Mouse (Mus musculus) left cerebral cortex, postnatal 10 days (tissue): ENCODE results near the gene Nkx6-1. TPM values are rescaled to one million over a fixed set of nuclear protein-coding genes. Genes with fewer than 3 reads are reported as not detected.

Experiments
- DNase-seq, 2 experiments: peaks; one replicate each; pipeline ENCODE4 v3.0.0; 2021 to 2022; ENCODE audit warnings: low spot score in 2 of 2, mixed read lengths in 1 of 2; ENCODE audit errors: extremely low spot score in 1 of 2
- intact Hi-C: fragments of 180-260 bp; cut with DNase I; formaldehyde crosslinking; loops from one replicate; pipeline ENCODE4 v1.15.1; 2025
- total RNA-seq, 2 experiments: library from RNA; stranded (reverse); gene quantifications; 2 replicates each; pipeline ENCODE4 v1.2.3; 2021

Gene Nkx6-1
- total RNA-seq, result under 1 TPM; 0.28 to 0.36 TPM

GRCm38 (mm10) chr5:101664945-101665615 lies at the start of gene Nkx6-1:
Gene Nkx6-1, minus strand, starts transcription at chr5:101664996.
- DNase-seq, result peak in 1 of 2 experiments; percentile 79
- intact Hi-C loops, result loop anchor here (5.0 kb wide), 1 partner anchor 298 kb away; no protein-coding TSS in a partner anchor

GRCm38 (mm10) chr5:101713064-101713613 lies 48.3 kb upstream of the Nkx6-1 start:
- intact Hi-C loops, result no loop called here
- no peak for DNase-seq

- no peak for DNase-seq
- intact Hi-C loops, result no loop called here
Observed at GRCm38 (mm10) chr5:101703374-101704260, 38.8 kb upstream of the Nkx6-1 start.

- no peak for DNase-seq
- intact Hi-C loops, result no loop called here
Observed at GRCm38 (mm10) chr5:101702636-101703035, 37.8 kb upstream of the Nkx6-1 start.

- DNase-seq, result peak in 1 of 2 experiments; percentile 3
- intact Hi-C loops, result no loop called here
Observed at GRCm38 (mm10) chr5:101700607-101701006, 35.8 kb upstream of the Nkx6-1 start.

- intact Hi-C loops, result no loop called here
- DNase-seq, result peak in 1 of 2 experiments; percentile 30
Observed at GRCm38 (mm10) chr5:101688581-101688980, 23.8 kb upstream of the Nkx6-1 start.

- intact Hi-C loops, result no loop called here
- DNase-seq, result no peak
Observed at GRCm38 (mm10) chr5:101683340-101683739, 18.5 kb upstream of the Nkx6-1 start.

- intact Hi-C loops, result no loop called here
Observed at GRCm38 (mm10) chr5:101680338-101680737, 15.5 kb upstream of the Nkx6-1 start.

GRCm38 (mm10) chr5:101669381-101669780 lies 4.6 kb upstream of the Nkx6-1 start:
- DNase-seq, result peak in 1 of 2 experiments; percentile 27
- intact Hi-C loops, result loop anchor here (2.0 to 5.0 kb wide), 3 partner anchors 302 to 753 kb away; no protein-coding TSS in a partner anchor

More at GRCm38 (mm10) chr5:101680338-101680737, 15.5 kb upstream of the Nkx6-1 start:
- no peak for DNase-seq

GRCm38 (mm10) chr5:101668475-101668874 lies 3.7 kb upstream of the Nkx6-1 start:
- DNase-seq, result no peak
- intact Hi-C loops, result loop anchor here (2.0 to 5.0 kb wide), 3 partner anchors 301 to 752 kb away; no protein-coding TSS in a partner anchor

- intact Hi-C loops, result loop anchor here (2.0 to 5.0 kb wide), 3 partner anchors 301 to 751 kb away; no protein-coding TSS in a partner anchor
Observed at GRCm38 (mm10) chr5:101668028-101668427, 3.2 kb upstream of the Nkx6-1 start.

GRCm38 (mm10) chr5:101667263-101667990 lies 2.6 kb upstream of the Nkx6-1 start:
- intact Hi-C loops, result loop anchor here (5.0 kb wide), 1 partner anchor 300 kb away; no protein-coding TSS in a partner anchor
- DNase-seq, result no peak

More at GRCm38 (mm10) chr5:101668028-101668427, 3.2 kb upstream of the Nkx6-1 start:
- DNase-seq, result no peak

- intact Hi-C loops, result loop anchor here (5.0 kb wide), 1 partner anchor 299 kb away; no protein-coding TSS in a partner anchor
- no peak for DNase-seq
Observed at GRCm38 (mm10) chr5:101666713-101667112, 1.9 kb upstream of the Nkx6-1 start.

- DNase-seq, result no peak
- intact Hi-C loops, result loop anchor here (5.0 kb wide), 1 partner anchor 299 kb away; no protein-coding TSS in a partner anchor
Observed at GRCm38 (mm10) chr5:101666091-101666490, 1.3 kb upstream of the Nkx6-1 start.

GRCm38 (mm10) chr5:101664423-101664921 lies 324 bp downstream of the Nkx6-1 start:
- intact Hi-C loops, result no loop called here
- DNase-seq, result peak in 1 of 2 experiments; percentile 39

- peak in 1 of 2 experiments; percentile 24 for DNase-seq
- intact Hi-C loops, result no loop called here
Observed at GRCm38 (mm10) chr5:101663621-101664422, 974 bp downstream of the Nkx6-1 start.

- DNase-seq, result peak in 1 of 2 experiments; percentile 59
Observed at GRCm38 (mm10) chr5:101663176-101663575, 1.6 kb downstream of the Nkx6-1 start.

More at GRCm38 (mm10) chr5:101663176-101663575, 1.6 kb downstream of the Nkx6-1 start:
- intact Hi-C loops, result no loop called here
